Mouse (Mus musculus): ENCODE results near the gene Gm20458. TPM values are rescaled to one million over a fixed set of nuclear protein-coding genes. Genes with fewer than 3 reads are reported as not detected.

Gene Gm20458
- polyA plus RNA-seq, 1 experiment: 27.8 TPM

- Histone ChIP-seq H3K27ac (ENCODE audit: control insufficient read depth, insufficient read depth, low read length) (no peak overlapping the region), H3K4me3 (ENCODE audit: control insufficient read depth, insufficient read depth, low read length) (no peak overlapping the region), H3K4me1 (replicated peaks; ENCODE audit: control insufficient read depth, insufficient read depth, low read length) (peaks cover 7% of the 10 kb centered on the region; the same call in 1 of the 2 replicates), H3K36me3 (ENCODE audit: control insufficient read depth, insufficient read depth, low read length) (no peaks in the 10 kb centered on the region), H3K27me3 (ENCODE audit: control insufficient read depth, insufficient read depth, low read length) (peaks cover 6% of the 10 kb centered on the region; the same call in 1 of the 2 replicates)
- WGBS: 88% methylated on average over 1 of the region's 1 CpGs
- TF ChIP-seq POLR2A (IDR thresholded peaks at IDR 0.05; ENCODE audit: control insufficient read depth, extremely low read depth, insufficient read depth, low read length, poor library complexity): no peak
- TF ChIP-seq CTCF (IDR thresholded peaks at IDR 0.05; ENCODE audit: borderline replicate concordance, control insufficient read depth, extremely low read depth, insufficient read depth, low read length, poor library complexity): no peak
- no peak for DNase-seq
Measured at GRCm38 (mm10) chr2:164448140-164448539, 12.6 kb upstream of the Gm20458 start.

- no peak overlapping the region for H3K27ac ChIP-seq (ENCODE audit: control insufficient read depth, insufficient read depth, low read length)
- TF ChIP-seq CTCF (IDR thresholded peaks at IDR 0.05; ENCODE audit: borderline replicate concordance, control insufficient read depth, extremely low read depth, insufficient read depth, low read length, poor library complexity) (no peak), POLR2A (IDR thresholded peaks at IDR 0.05; ENCODE audit: control insufficient read depth, extremely low read depth, insufficient read depth, low read length, poor library complexity) (no peak)
- peaks cover under 1% of the 10 kb centered on the region; the same call in 1 of the 2 replicates for H3K27me3 ChIP-seq (ENCODE audit: control insufficient read depth, insufficient read depth, low read length)
- H3K4me3 ChIP-seq (ENCODE audit: control insufficient read depth, insufficient read depth, low read length): no peak overlapping the region
- no peak for DNase-seq
- H3K4me1 ChIP-seq (replicated peaks; ENCODE audit: control insufficient read depth, insufficient read depth, low read length): 0 out of 2 replicates have a peak, but pooled peaks cover 3% of the 10 kb centered on the region
- H3K36me3 ChIP-seq (ENCODE audit: control insufficient read depth, insufficient read depth, low read length): no peaks in the 10 kb centered on the region
- WGBS: 85% methylated on average over 5 of the region's 5 CpGs
Measured at GRCm38 (mm10) chr2:164448921-164449320, 11.8 kb upstream of the Gm20458 start.

GRCm38 (mm10) chr2:164449341-164450042 is 11.3 kb upstream of the Gm20458 start:
- Histone ChIP-seq H3K27ac (ENCODE audit: control insufficient read depth, insufficient read depth, low read length) (no peak overlapping the region), H3K36me3 (ENCODE audit: control insufficient read depth, insufficient read depth, low read length) (no peaks in the 10 kb centered on the region), H3K27me3 (ENCODE audit: control insufficient read depth, insufficient read depth, low read length) (no peaks in the 10 kb centered on the region), H3K4me3 (ENCODE audit: control insufficient read depth, insufficient read depth, low read length) (no peak overlapping the region), H3K4me1 (replicated peaks; ENCODE audit: control insufficient read depth, insufficient read depth, low read length) (0 out of 2 replicates have a peak, but pooled peaks cover 3% of the 10 kb centered on the region)
- DNase-seq: no peak
- WGBS: 96% methylated on average over 14 of the region's 14 CpGs
- no peak for TF ChIP-seq CTCF (IDR thresholded peaks at IDR 0.05; ENCODE audit: borderline replicate concordance, control insufficient read depth, extremely low read depth, insufficient read depth, low read length, poor library complexity)
- TF ChIP-seq POLR2A (IDR thresholded peaks at IDR 0.05; ENCODE audit: control insufficient read depth, extremely low read depth, insufficient read depth, low read length, poor library complexity): no peak

GRCm38 (mm10) chr2:164452000-164452676 is 8.6 kb upstream of the Gm20458 start:
- no peak overlapping the region for H3K4me3 ChIP-seq (ENCODE audit: control insufficient read depth, insufficient read depth, low read length)
- no peak for DNase-seq
- no peaks in the 10 kb centered on the region for H3K27me3 ChIP-seq (ENCODE audit: control insufficient read depth, insufficient read depth, low read length)
- TF ChIP-seq POLR2A (IDR thresholded peaks at IDR 0.05; ENCODE audit: control insufficient read depth, extremely low read depth, insufficient read depth, low read length, poor library complexity): no peak
- TF ChIP-seq CTCF (IDR thresholded peaks at IDR 0.05; ENCODE audit: borderline replicate concordance, control insufficient read depth, extremely low read depth, insufficient read depth, low read length, poor library complexity): no peak
- no peak overlapping the region for H3K27ac ChIP-seq (ENCODE audit: control insufficient read depth, insufficient read depth, low read length)
- no peaks in the 10 kb centered on the region for H3K36me3 ChIP-seq (ENCODE audit: control insufficient read depth, insufficient read depth, low read length)
- 53% methylated on average over 13 of the region's 13 CpGs for WGBS
- H3K4me1 ChIP-seq (replicated peaks; ENCODE audit: control insufficient read depth, insufficient read depth, low read length): 0 out of 2 replicates have a peak, but pooled peaks cover 3% of the 10 kb centered on the region

- no peak for TF ChIP-seq CTCF (IDR thresholded peaks at IDR 0.05; ENCODE audit: borderline replicate concordance, control insufficient read depth, extremely low read depth, insufficient read depth, low read length, poor library complexity)
- no peak for TF ChIP-seq POLR2A (IDR thresholded peaks at IDR 0.05; ENCODE audit: control insufficient read depth, extremely low read depth, insufficient read depth, low read length, poor library complexity)
- Histone ChIP-seq H3K27me3 (ENCODE audit: control insufficient read depth, insufficient read depth, low read length) (no peaks in the 10 kb centered on the region), H3K36me3 (ENCODE audit: control insufficient read depth, insufficient read depth, low read length) (no peaks in the 10 kb centered on the region), H3K4me1 (replicated peaks; ENCODE audit: control insufficient read depth, insufficient read depth, low read length) (0 out of 2 replicates have a peak, but pooled peaks cover 3% of the 10 kb centered on the region), H3K4me3 (ENCODE audit: control insufficient read depth, insufficient read depth, low read length) (no peak overlapping the region), H3K27ac (ENCODE audit: control insufficient read depth, insufficient read depth, low read length) (no peak overlapping the region)
- WGBS: 85% methylated on average over 14 of the region's 14 CpGs
- DNase-seq: no peak
Measured at GRCm38 (mm10) chr2:164453047-164453757, 7.6 kb upstream of the Gm20458 start.

GRCm38 (mm10) chr2:164453887-164454500 is 6.8 kb upstream of the Gm20458 start:
- Histone ChIP-seq H3K4me1 (replicated peaks; ENCODE audit: control insufficient read depth, insufficient read depth, low read length) (0 out of 2 replicates have a peak, but pooled peaks cover 3% of the 10 kb centered on the region), H3K36me3 (ENCODE audit: control insufficient read depth, insufficient read depth, low read length) (no peaks in the 10 kb centered on the region), H3K27ac (ENCODE audit: control insufficient read depth, insufficient read depth, low read length) (no peak overlapping the region), H3K27me3 (ENCODE audit: control insufficient read depth, insufficient read depth, low read length) (no peaks in the 10 kb centered on the region), H3K4me3 (ENCODE audit: control insufficient read depth, insufficient read depth, low read length) (no peak overlapping the region)
- DNase-seq: no peak
- TF ChIP-seq CTCF (IDR thresholded peaks at IDR 0.05; ENCODE audit: borderline replicate concordance, control insufficient read depth, extremely low read depth, insufficient read depth, low read length, poor library complexity): no peak
- 85% methylated on average over 7 of the region's 7 CpGs for WGBS

Measured in thymus, adult 2 months (tissue).